Mouse (Mus musculus) c-Kit-positive CD71-negative TER-119-negative erythroid progenitor cells, embryonic 14.5 days (primary cell): ENCODE results near the gene Hoxb9.
A peak's percentile ranks its signal among the peaks of the same experiment; 100 is the strongest.

Source experiments
- DNase-seq: peaks from one replicate; pipeline ENCODE4 v3.0.0-alpha.2; 2013; ENCODE audit warnings: low read depth

Gene Hoxb9

GRCm38 (mm10) chr11:96267021-96267920, 4.0 kb upstream of the Hoxb9 start:
- no peak for DNase-seq

GRCm38 (mm10) chr11:96268031-96268745, 3.1 kb upstream of the Hoxb9 start:
- DNase-seq: no peak

GRCm38 (mm10) chr11:96269869-96270268, 1.4 kb upstream of the Hoxb9 start:
- DNase-seq: no peak

- no peak for DNase-seq
Observed at GRCm38 (mm10) chr11:96271541-96272011, 319 bp downstream of the Hoxb9 start.

GRCm38 (mm10) chr11:96272024-96272921, 1.0 kb downstream of the Hoxb9 start:
- DNase-seq: no peak

- no peak for DNase-seq
Observed at GRCm38 (mm10) chr11:96274428-96274827, 3.2 kb downstream of the Hoxb9 start.

GRCm38 (mm10) chr11:96275896-96276295, 4.6 kb downstream of the Hoxb9 start:
- no peak for DNase-seq

- DNase-seq: no peak
Observed at GRCm38 (mm10) chr11:96277151-96278044, 6.1 kb downstream of the Hoxb9 start.

- no peak for DNase-seq
Observed at GRCm38 (mm10) chr11:96278324-96278723, 7.1 kb downstream of the Hoxb9 start.

GRCm38 (mm10) chr11:96278773-96279172, 7.5 kb downstream of the Hoxb9 start:
- DNase-seq: peak; percentile 72

GRCm38 (mm10) chr11:96279421-96280233, 8.4 kb downstream of the Hoxb9 start:
- DNase-seq: no peak

GRCm38 (mm10) chr11:96280399-96281378, 9.4 kb downstream of the Hoxb9 start:
- no peak for DNase-seq

GRCm38 (mm10) chr11:96281396-96281795, 10.1 kb downstream of the Hoxb9 start:
- DNase-seq: no peak

GRCm38 (mm10) chr11:96281855-96282570, 10.8 kb downstream of the Hoxb9 start, which contains the start of gene Hoxb8:
Hoxb8 (plus strand) TSS chr11:96281905.
- no peak for DNase-seq

GRCm38 (mm10) chr11:96282795-96283430, 11.7 kb downstream of the Hoxb9 start:
- no peak for DNase-seq

- no peak for DNase-seq
Observed at GRCm38 (mm10) chr11:96284041-96284749, 12.9 kb downstream of the Hoxb9 start.
